Mouse (Mus musculus): Measurements from ENCODE around the gene Olfr910. TPM values are rescaled to one million over a fixed set of nuclear protein-coding genes. Genes with fewer than 3 reads are reported as not detected.

The Olfr910 gene
- not detected in 2 replicates for polyA plus RNA-seq (2012; rRNA removed)

GRCm38 (mm10) chr9:38537549-38537948 is at the start of gene Olfr910:
TSS of gene Olfr910 (plus strand) at chr9:38537849.

GRCm38 (mm10) chr9:38495501-38495900 is 42.1 kb upstream of the Olfr910 start, which contains the start of gene Olfr907:
TSS of gene Olfr907 (plus strand) at chr9:38495801.

GRCm38 (mm10) chr9:38521280-38521679 is 16.4 kb upstream of the Olfr910 start, which contains the start of gene Olfr911-ps1:
TSS of gene Olfr911-ps1 (plus strand) at chr9:38521580.

GRCm38 (mm10) chr9:38579878-38580277 is 42.2 kb downstream of the Olfr910 start, which contains the start of gene Olfr912:
TSS of gene Olfr912 (plus strand) at chr9:38580178.

Other genes starting within 250 kb of the Olfr910 start
- gene Olfr896-ps1, start 246.7 kb upstream of the Olfr910 start, polyA plus RNA-seq (2012; rRNA removed): not detected in 2 replicates
- not detected in 2 replicates for gene Olfr25, start 208.8 kb upstream of the Olfr910 start, polyA plus RNA-seq (2012; rRNA removed)
- gene Olfr898, start 189.4 kb upstream of the Olfr910 start, polyA plus RNA-seq (2012; rRNA removed): not detected in 2 replicates
- not detected in 2 replicates for gene Olfr250, start 171.0 kb upstream of the Olfr910 start, polyA plus RNA-seq (2012; rRNA removed)
- not detected in 2 replicates for gene Olfr251, start 160.8 kb upstream of the Olfr910 start, polyA plus RNA-seq (2012; rRNA removed)
- gene Olfr147, start 136.2 kb upstream of the Olfr910 start, polyA plus RNA-seq (2012; rRNA removed): not detected in 2 replicates
- not detected in 2 replicates for gene Olfr901, start 108.4 kb upstream of the Olfr910 start, polyA plus RNA-seq (2012; rRNA removed)
- gene Olfr902, start 90.2 kb upstream of the Olfr910 start, polyA plus RNA-seq (2012; rRNA removed): not detected in 2 replicates
- gene Olfr904, start 74.7 kb upstream of the Olfr910 start, polyA plus RNA-seq (2012; rRNA removed): not detected in 2 replicates
- gene Olfr905, start 66.7 kb upstream of the Olfr910 start, polyA plus RNA-seq (2012; rRNA removed): not detected in 2 replicates
- not detected in 2 replicates for gene Olfr906, start 50.8 kb upstream of the Olfr910 start, polyA plus RNA-seq (2012; rRNA removed)
- gene Olfr907, start 42.0 kb upstream of the Olfr910 start, polyA plus RNA-seq (2012; rRNA removed): not detected in 2 replicates
- gene Olfr911-ps1, start 16.3 kb upstream of the Olfr910 start, polyA plus RNA-seq (2012; rRNA removed): not detected in 2 replicates
- gene Olfr912, start 42.3 kb downstream of the Olfr910 start, polyA plus RNA-seq (2012; rRNA removed): not detected in 2 replicates
- gene Olfr913, start 54.9 kb downstream of the Olfr910 start, polyA plus RNA-seq (2012; rRNA removed): not detected in 2 replicates
- gene Olfr914, start 67.3 kb downstream of the Olfr910 start, polyA plus RNA-seq (2012; rRNA removed): not detected in 2 replicates
- not detected in 2 replicates for gene Olfr916, start 122.0 kb downstream of the Olfr910 start, polyA plus RNA-seq (2012; rRNA removed)
- gene Olfr917, start 128.0 kb downstream of the Olfr910 start, polyA plus RNA-seq (2012; rRNA removed): not detected in 2 replicates
- gene Olfr918, start 136.8 kb downstream of the Olfr910 start, polyA plus RNA-seq (2012; rRNA removed): not detected in 2 replicates
- gene Olfr919, start 165.8 kb downstream of the Olfr910 start, polyA plus RNA-seq (2012; rRNA removed): not detected in 2 replicates
- gene Vwa5a, start 180.4 kb downstream of the Olfr910 start, polyA plus RNA-seq (2012; rRNA removed): 10.5 and 11.0 TPM in 2 replicates
- gene Olfr920, start 214.4 kb downstream of the Olfr910 start, polyA plus RNA-seq (2012; rRNA removed): 0.05 and 0.07 TPM in 2 replicates
- gene Olfr921, start 235.2 kb downstream of the Olfr910 start, polyA plus RNA-seq (2012; rRNA removed): not detected in 2 replicates

Data from colon, adult 2 months (tissue).